Mouse (Mus musculus) MEL (cell line): ENCODE data around the gene Tspan9. TPM values are rescaled to one million over a fixed set of nuclear protein-coding genes. Genes with fewer than 3 reads are reported as not detected.

Source experiments
- DNase-seq: peaks from one replicate; pipeline ENCODE4 v3.0.0; 2011; ENCODE audit warnings: low read depth, low spot score
- H3K27ac ChIP-seq: 2 replicates; pipeline ENCODE4 v1.5.1; 2012; ENCODE audit warnings: low read depth, mild to moderate bottlenecking, control low read depth, low read length, moderate library complexity; ENCODE audit not compliant: control insufficient read depth
- H3K27me3 ChIP-seq, 2 experiments: fragments of 150-350 bp in 1 of 2; sonication (generic) in 1 of 2; 2 replicates each; pipeline ENCODE4 v1.6.1; 2012; ENCODE audit warnings: low read length in 2 of 2, mild to moderate bottlenecking in 2 of 2, improper control_type of control experiment in 1 of 2, moderate library complexity in 1 of 2; ENCODE audit not compliant: insufficient read depth in 2 of 2, control insufficient read depth in 1 of 2
- H3K36me3 ChIP-seq, 2 experiments: 2 replicates each; pipeline ENCODE4 v1.6.1; 2012 to 2014; ENCODE audit warnings: low read length in 2 of 2, improper control_type of control experiment in 1 of 2, inconsistent platforms in 1 of 2, mild to moderate bottlenecking in 1 of 2; ENCODE audit not compliant: insufficient read depth in 2 of 2, control insufficient read depth in 1 of 2
- H3K4me1 ChIP-seq, 2 experiments: fragments of 150-350 bp in 1 of 2; sonication (generic) in 1 of 2; 2 replicates each; pipeline ENCODE4 v1.6.1; 2012; ENCODE audit warnings: low read length in 2 of 2, improper control_type of control experiment in 1 of 2, mild to moderate bottlenecking in 1 of 2; ENCODE audit not compliant: insufficient read depth in 2 of 2, control insufficient read depth in 1 of 2
- H3K4me3 ChIP-seq, 2 experiments: fragments of 150-350 bp in 1 of 2; sonication (generic) in 1 of 2; 2 replicates each; pipeline ENCODE4 v1.5.1; 2012; ENCODE audit warnings: low read depth in 2 of 2, low read length in 2 of 2, mild to moderate bottlenecking in 2 of 2, moderate library complexity in 2 of 2, control low read depth in 1 of 2, improper control_type of control experiment in 1 of 2; ENCODE audit not compliant: control insufficient read depth in 1 of 2, insufficient read depth in 1 of 2
- H3K79me2 ChIP-seq: 2 replicates; pipeline ENCODE4 v1.6.1; 2012; ENCODE audit warnings: mild to moderate bottlenecking, low read length, moderate library complexity; ENCODE audit not compliant: control insufficient read depth, poor library complexity, insufficient read depth
- H3K9ac ChIP-seq: 2 replicates; pipeline ENCODE4 v1.6.1; 2012; ENCODE audit warnings: low read depth, mild to moderate bottlenecking, control low read depth, low read length, moderate library complexity; ENCODE audit not compliant: control insufficient read depth, poor library complexity, severe bottlenecking
- H3K9me3 ChIP-seq: fragments of 150-350 bp; sonication (generic); replicated peaks from 2 replicates; pipeline ENCODE4 v1.6.1; 2012; ENCODE audit warnings: mild to moderate bottlenecking, low read length, improper control_type of control experiment, moderate library complexity; ENCODE audit not compliant: insufficient read depth
- BHLHE40 ChIP-seq: IDR thresholded peaks from 2 replicates; pipeline ENCODE4 v1.6.1; 2012; ENCODE audit warnings: low read depth, mild to moderate bottlenecking, inconsistent platforms, low read length, improper control_type of control experiment, borderline replicate concordance
- E2F4 ChIP-seq: IDR thresholded peaks from 2 replicates; pipeline ENCODE4 v1.6.1; 2011; ENCODE audit warnings: low read depth, low read length, improper control_type of control experiment, borderline replicate concordance
- HCFC1 ChIP-seq: IDR thresholded peaks from 2 replicates; pipeline ENCODE4 v1.6.1; 2012; ENCODE audit warnings: low read depth, mild to moderate bottlenecking, inconsistent platforms, low read length, improper control_type of control experiment, moderate library complexity
- JUND ChIP-seq: IDR thresholded peaks from 2 replicates; pipeline ENCODE4 v1.6.1; 2011; ENCODE audit warnings: low read depth, mild to moderate bottlenecking, improper control_type of control experiment, low read length
- MAFK ChIP-seq: IDR thresholded peaks from 2 replicates; pipeline ENCODE4 v1.6.1; 2011; ENCODE audit warnings: low read depth, mild to moderate bottlenecking, low read length, improper control_type of control experiment, borderline replicate concordance
- MYB ChIP-seq: IDR thresholded peaks from 2 replicates; pipeline ENCODE4 v1.6.1; 2011; ENCODE audit warnings: mild to moderate bottlenecking, low read depth, low read length, improper control_type of control experiment
- POLR2A ChIP-seq, 2 experiments: IDR thresholded peaks; 2 replicates each; pipeline ENCODE4 v1.6.1; 2011 to 2012; ENCODE audit warnings: low read length in 2 of 2, mild to moderate bottlenecking in 2 of 2, control low read depth in 1 of 2, improper control_type of control experiment in 1 of 2, low read depth in 1 of 2, moderate library complexity in 1 of 2; ENCODE audit not compliant: control insufficient read depth in 1 of 2, insufficient read depth in 1 of 2, poor library complexity in 1 of 2
- TCF12 ChIP-seq: IDR thresholded peaks from 2 replicates; pipeline ENCODE4 v1.6.1; 2014; ENCODE audit warnings: low read depth, mild to moderate bottlenecking, inconsistent platforms, low read length, improper control_type of control experiment, moderate library complexity
- USF2 ChIP-seq, 2 experiments: IDR thresholded peaks; 2 replicates each; pipeline ENCODE4 v1.6.1; 2011 to 2012; ENCODE audit warnings: improper control_type of control experiment in 2 of 2, low read length in 2 of 2, borderline replicate concordance in 1 of 2, inconsistent platforms in 1 of 2, low read depth in 1 of 2, mild to moderate bottlenecking in 1 of 2; ENCODE audit not compliant: insufficient read depth in 1 of 2
- ZC3H11A ChIP-seq: IDR thresholded peaks from 2 replicates; pipeline ENCODE4 v1.6.1; 2012; ENCODE audit warnings: low read depth, mild to moderate bottlenecking, inconsistent platforms, low read length, improper control_type of control experiment
- ZNF384 ChIP-seq: IDR thresholded peaks from 2 replicates; pipeline ENCODE4 v1.6.1; 2012; ENCODE audit warnings: low read depth, mild to moderate bottlenecking, inconsistent platforms, low read length, improper control_type of control experiment
- polyA plus RNA-seq, 2 experiments: library from polyadenylated mRNA; stranded (reverse) in 1 of 2; unstranded in 1 of 2; fragments of >175 nt in 1 of 2; fragments of >200 nt in 1 of 2; gene quantifications; 2 replicates each; pipeline versions ENCODE4 v1.2.1 to v1.2.4; 2012; ENCODE audit warnings: low replicate concordance in 2 of 2, low read depth in 1 of 2; ENCODE audit not compliant: insufficient read length in 2 of 2, insufficient read depth in 1 of 2, missing spikeins in 1 of 2
- total RNA-seq: library from RNA; depleted of rRNA; stranded (reverse); fragments of 300-350 nt; gene quantifications from 2 replicates; pipeline ENCODE4 v1.2.3, GENCODE M21; 2012

Gene Tspan9
- total and polyA plus RNA-seq, 3 experiments = 0.08 to 3.4 TPM; not detected in 1

DNA sequence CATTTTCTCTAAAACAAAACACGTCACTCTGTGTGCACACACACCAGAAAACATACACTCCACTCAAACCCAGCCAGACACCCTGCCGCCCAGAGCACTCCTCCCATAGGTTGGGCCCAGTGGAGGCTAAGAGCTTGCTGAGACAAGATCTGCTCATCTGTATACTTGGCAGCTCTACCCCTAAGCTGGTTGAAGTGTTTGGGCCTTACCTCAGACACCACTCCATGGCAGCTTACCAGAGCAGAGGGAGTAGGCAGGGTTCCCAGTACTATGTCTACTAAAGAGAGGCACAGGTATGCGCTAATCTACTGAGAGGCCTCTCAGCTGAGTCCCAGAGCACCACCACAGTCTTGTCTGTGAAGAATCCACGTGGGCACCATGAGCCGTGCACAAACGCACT lies 10.8 kb downstream of the Tspan9 start:
- H3K27me3 ChIP-seq = no peaks in the 10 kb centered on the region
- no peak overlapping the region for H3K27ac ChIP-seq
- H3K9ac ChIP-seq = no peak overlapping the region
- no peaks in the 10 kb centered on the region for H3K4me1 ChIP-seq
- no peaks in the 10 kb centered on the region for H3K36me3 ChIP-seq
- no peak overlapping the region for H3K4me3 ChIP-seq
- no peak for DNase-seq
- no peaks in the 10 kb centered on the region for H3K79me2 ChIP-seq
- TF ChIP-seq POLR2A (IDR thresholded peaks at IDR 0.05; ENCODE audit: control insufficient read depth in 1 of 2, insufficient read depth in 1 of 2, low read depth in 1 of 2, low read length in 2 of 2, poor library complexity in 1 of 2) (no peak), JUND (no peak), MAFK (no peak), HCFC1 (no peak)
- H3K9me3 ChIP-seq = no peaks in the 10 kb centered on the region

- no peaks in the 10 kb centered on the region for H3K79me2 ChIP-seq
- no peak overlapping the region for H3K4me3 ChIP-seq
- H3K9me3 ChIP-seq = no peaks in the 10 kb centered on the region
- H3K27ac ChIP-seq = no peak overlapping the region
- H3K27me3 ChIP-seq = no peaks in the 10 kb centered on the region
- H3K36me3 ChIP-seq = no peaks in the 10 kb centered on the region
- no peaks in the 10 kb centered on the region for H3K4me1 ChIP-seq
- no peak overlapping the region for H3K9ac ChIP-seq
- DNase-seq = no peak
- TF ChIP-seq BHLHE40 = no peak
- no peak for TF ChIP-seq MYB
- TF ChIP-seq JUND = no peak
- no peak for TF ChIP-seq ZC3H11A
- TF ChIP-seq E2F4 = no peak
- no peak for TF ChIP-seq USF2 (IDR thresholded peaks at IDR 0.05; ENCODE audit: borderline replicate concordance in 1 of 2, insufficient read depth in 1 of 2, low read depth in 1 of 2, low read length in 2 of 2)
- TF ChIP-seq ZNF384 = no peak
Observed at GRCm38 (mm10) chr6:128131390-128131789, 12.0 kb downstream of the Tspan9 start.

GRCm38 (mm10) chr6:128130686-128131085 lies 12.7 kb downstream of the Tspan9 start:
- Histone ChIP-seq H3K4me3 (no peak overlapping the region), H3K9ac (no peak overlapping the region), H3K9me3 (no peaks in the 10 kb centered on the region), H3K27me3 (no peaks in the 10 kb centered on the region), H3K27ac (no peak overlapping the region), H3K79me2 (no peaks in the 10 kb centered on the region), H3K36me3 (no peaks in the 10 kb centered on the region), H3K4me1 (no peaks in the 10 kb centered on the region)
- no peak for DNase-seq
- no peak for TF ChIP-seq TCF12
